Mouse (Mus musculus): Measurements from ENCODE around the gene Sos1.

DNA sequence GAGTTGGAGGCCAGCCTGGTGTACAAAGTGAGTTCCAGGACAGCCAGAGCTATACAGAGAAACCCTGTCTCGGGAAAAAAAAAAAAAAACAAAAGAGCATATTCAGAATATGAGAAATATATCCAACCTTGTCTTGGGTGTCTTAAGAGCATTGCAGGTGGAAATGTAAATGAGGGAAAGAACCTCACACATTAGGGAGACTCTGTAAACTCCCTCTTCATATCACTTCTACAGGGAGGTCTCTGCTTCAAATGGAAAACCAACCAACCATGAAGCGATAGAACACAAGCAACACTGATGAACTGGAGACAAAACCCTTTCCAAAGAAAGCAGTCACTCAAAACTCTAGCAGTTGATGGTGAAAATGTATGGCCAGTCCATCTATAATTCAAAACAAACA lies 2.6 kb downstream of the Sos1 start:
- TF ChIP-seq POLR2A (IDR thresholded peaks at IDR 0.05; ENCODE audit: low read depth, low read length) (no peak), CTCF (IDR thresholded peaks at IDR 0.05; ENCODE audit: borderline replicate concordance, insufficient read depth, low read length) (no peak)
